Mouse (Mus musculus) kidney, adult 10 weeks (tissue): ENCODE measurements around the gene Lix1l. TPM values are rescaled to one million over a fixed set of nuclear protein-coding genes. Genes with fewer than 3 reads are reported as not detected.

Source experiments
- polyA plus RNA-seq: library from polyadenylated mRNA; stranded (reverse); fragments of 350-450 nt; fragmentation: Illumina TruSeq; extraction: RNeasy Lipid Tissue Mini Kit (QIAGEN cat#74804); gene quantifications from one replicate; pipeline ENCODE4 v1.2.3, GENCODE M21; 2014; ENCODE audit warnings: low read depth, low replicate concordance

Lix1l gene
- polyA plus RNA-seq, result 8.7 TPM

DNA sequence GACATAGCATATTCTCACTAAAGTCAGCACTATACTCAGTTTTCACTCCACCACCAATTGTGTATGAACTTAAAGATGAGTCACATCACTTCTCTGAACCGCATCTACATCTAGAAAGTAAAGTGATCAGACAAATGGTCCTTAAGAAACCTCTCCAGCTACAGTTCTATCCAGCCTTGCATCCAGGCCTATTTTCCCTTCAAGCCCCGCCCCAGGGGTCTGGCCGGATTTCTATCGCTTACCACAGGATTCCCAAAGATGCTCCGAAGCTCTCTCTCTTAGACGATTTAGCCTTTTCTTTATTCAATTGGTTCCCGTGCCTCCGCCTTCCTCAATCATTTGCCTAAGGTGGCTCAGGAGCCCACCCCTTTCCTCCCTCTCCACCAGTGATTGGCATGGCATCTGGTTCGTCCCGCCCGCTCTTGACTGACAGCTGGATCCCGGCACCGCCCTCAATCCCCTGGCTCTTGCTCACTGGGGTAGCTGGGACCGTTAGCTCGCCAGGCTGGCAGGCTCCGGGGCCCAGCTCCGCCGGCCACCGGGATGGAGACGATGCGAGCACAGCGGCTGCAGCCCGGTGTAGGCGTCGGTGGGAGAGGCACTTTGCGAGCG lies at the start of gene Lix1l:
Gene Lix1l, plus strand, starts transcription at position 511 of the 612 bp plus-strand sequence.

DNA sequence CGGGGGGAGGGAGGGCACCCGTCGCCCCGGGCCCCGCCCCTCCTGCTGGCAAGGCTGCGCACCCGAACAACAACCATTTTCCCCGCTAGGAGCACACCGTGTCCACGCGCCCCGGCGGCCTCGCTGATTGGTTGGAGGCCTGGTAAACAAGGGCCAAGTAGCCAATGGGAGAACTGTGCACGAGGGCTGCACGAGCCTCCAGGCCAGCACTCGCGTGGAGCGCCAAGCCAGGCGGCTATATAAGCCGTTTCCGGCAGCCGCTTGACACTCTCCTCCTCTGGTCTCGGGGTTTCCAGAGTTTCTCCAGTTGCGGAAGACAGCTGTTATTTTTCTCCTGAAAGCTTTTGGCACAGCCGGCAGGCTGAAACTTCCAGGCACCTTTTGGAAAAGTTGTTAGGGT lies 43.3 kb upstream of the Lix1l start, which contains the start of gene Txnip:
Gene Txnip, plus strand, starts transcription at position 264 of the 400 bp plus-strand sequence.

GRCm38 (mm10) chr3:96576690-96577541 lies 24.0 kb upstream of the Lix1l start, which contains the start of gene Gm16253:
Gm16253 (plus strand) TSS chr3:96576984.

DNA sequence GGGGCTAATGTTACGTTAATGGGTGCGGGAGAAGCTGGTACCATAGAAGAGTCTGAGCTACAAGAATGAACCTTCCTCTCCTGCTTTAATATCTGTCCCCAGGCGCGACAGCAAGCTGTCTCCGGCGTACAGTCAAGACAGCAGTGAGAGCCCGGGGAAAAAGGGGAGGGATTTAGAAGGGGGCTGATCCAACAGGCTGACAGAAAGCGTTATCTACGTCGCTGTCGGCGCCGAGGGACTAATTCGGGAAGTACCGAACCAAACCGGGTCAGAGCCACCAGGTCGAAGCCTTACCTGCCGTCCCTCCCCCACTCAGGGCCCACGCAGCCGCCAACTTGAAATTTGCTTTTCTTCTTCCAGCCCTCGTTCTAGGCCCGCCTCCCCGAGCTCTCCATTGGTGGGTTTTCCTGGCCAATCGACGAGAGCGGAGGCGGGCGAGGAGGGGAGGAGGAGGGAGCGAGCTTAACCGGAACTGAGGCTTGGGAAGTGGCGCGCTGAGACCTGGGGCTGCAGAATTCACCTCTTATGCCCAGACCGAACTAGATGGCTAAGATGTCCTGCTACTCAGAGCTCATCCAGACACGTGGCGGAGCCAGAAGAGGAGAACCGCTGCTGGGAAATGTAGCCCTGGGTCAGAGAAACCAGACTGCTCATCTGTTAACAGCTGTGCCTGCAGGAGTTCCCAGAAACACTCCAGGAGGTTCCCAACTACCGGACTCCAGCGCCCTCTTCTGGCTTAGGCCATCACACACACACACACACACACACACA lies 7.0 kb upstream of the Lix1l start, which contains the start of gene Polr3gl:
Gene Polr3gl, minus strand, starts transcription at position 392 of the 771 bp plus-strand sequence.

GRCm38 (mm10) chr3:96596228-96596707 lies 4.7 kb upstream of the Lix1l start, which contains the start of gene Ankrd34a:
Ankrd34a (plus strand) TSS chr3:96596636.

GRCm38 (mm10) chr3:96629729-96630600 lies 29.0 kb downstream of the Lix1l start, which contains the start of gene Rbm8a:
Rbm8a (plus strand) TSS chr3:96629933.

DNA sequence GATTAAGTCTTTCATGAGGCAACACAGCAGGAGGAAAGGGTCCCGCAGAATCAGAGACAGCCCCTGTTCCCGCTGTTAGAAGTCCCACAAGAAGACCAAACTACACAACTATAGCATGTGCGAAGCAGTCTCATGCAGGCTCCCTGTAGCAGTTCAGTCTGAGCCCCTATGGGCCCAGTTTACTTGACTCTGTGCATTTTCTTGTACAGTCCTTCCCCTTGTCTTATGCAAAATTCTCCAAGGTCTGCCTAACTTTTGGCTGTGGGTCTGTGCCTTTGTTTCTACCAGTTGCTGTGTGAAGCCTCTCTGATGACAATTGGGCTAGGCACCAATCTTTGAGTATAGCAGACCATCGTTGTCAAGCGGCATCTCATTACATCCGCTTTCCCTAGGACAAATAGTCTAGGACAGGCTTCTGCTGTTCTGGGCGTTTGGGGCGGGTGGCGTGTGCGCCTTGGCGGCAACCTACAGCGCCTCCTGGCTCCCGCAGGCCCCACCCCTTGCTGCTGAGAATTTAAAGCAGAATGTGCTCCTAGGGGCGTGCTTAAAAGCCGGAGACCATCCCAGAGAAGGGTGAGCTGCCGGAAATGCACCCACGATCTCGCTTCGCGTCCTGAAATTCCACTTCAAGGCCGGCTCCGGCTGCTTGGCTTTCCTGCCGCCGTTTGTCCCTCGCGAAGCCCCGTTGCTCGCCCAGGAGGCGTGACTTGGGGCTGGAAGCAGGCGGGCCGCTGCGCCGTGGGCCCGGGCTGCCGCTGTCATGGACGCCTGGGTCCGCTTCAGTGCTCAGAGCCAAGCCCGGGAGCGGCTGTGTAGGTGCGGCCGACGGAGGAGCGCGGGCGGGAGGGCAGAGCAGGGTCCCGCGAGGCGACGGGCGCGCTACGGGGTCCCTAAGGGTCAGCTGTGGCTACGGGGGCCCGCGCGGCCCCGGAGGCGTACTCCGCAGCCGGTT lies 34.3 kb downstream of the Lix1l start, which contains the start of the genes Pex11b and Gm42957:
Gene Pex11b, plus strand, starts transcription at position 449 of the 952 bp plus-strand sequence.
Gene Gm42957, plus strand, starts transcription at position 547 of the 952 bp plus-strand sequence.

DNA sequence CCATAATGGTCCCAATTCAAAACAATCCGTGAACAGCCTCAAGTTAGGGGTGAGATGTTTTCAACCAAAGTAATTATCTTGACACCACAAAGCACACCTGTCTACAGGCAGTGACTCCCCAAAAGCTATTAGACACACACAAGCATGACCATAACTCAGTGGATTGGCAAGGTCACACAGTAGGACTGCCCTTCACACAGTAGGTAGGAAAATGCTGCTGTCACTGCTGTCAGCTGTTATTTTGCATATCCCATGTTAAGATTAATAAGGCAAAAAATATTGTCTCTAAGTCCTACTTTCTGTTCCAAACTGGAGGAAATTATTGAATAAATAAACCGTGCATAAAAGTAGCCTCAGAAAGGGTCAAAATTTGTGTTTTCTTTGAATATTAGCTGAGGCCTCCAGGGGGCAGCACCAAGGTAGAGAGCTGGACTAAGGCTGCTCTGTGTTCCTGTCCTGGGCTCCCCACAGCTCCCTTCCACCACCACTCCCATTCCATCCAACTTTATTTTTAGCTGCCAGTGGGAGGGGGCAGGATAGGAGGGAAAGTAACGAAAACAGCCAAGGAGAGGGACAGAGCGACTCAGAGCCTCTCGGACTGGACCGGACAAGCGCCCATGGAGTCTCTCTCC lies 44.2 kb downstream of the Lix1l start, which contains the start of gene Itga10:
Gene Itga10, plus strand, starts transcription at position 567 of the 632 bp plus-strand sequence.

GRCm38 (mm10) chr3:96669727-96670468 lies 68.9 kb downstream of the Lix1l start, which contains the start of gene Ankrd35:
Ankrd35 (plus strand) TSS chr3:96670131.

Other genes with a start within 250 kb of the Lix1l start
- not detected for gene BC107364, start 148.8 kb upstream of the Lix1l start, polyA plus RNA-seq
- gene Hfe2, start 76.0 kb upstream of the Lix1l start, polyA plus RNA-seq, result not detected
- gene Txnip, start 43.2 kb upstream of the Lix1l start, polyA plus RNA-seq, result 292 TPM
- gene Gm16253, start 24.2 kb upstream of the Lix1l start, polyA plus RNA-seq, result not detected
- 45.2 TPM for gene Polr3gl, start 7.0 kb upstream of the Lix1l start, polyA plus RNA-seq
- not detected for gene Ankrd34a, start 4.5 kb upstream of the Lix1l start, polyA plus RNA-seq
- gene Rbm8a, start 28.8 kb downstream of the Lix1l start, polyA plus RNA-seq, result 27.9 TPM
- gene Pex11b, start 34.2 kb downstream of the Lix1l start, polyA plus RNA-seq, result 18.2 TPM
- gene Gm42957, start 34.3 kb downstream of the Lix1l start, polyA plus RNA-seq, result not detected
- gene Itga10, start 44.4 kb downstream of the Lix1l start, polyA plus RNA-seq, result 0.16 TPM
- gene Ankrd35, start 69.0 kb downstream of the Lix1l start, polyA plus RNA-seq, result not detected
- 2.7 TPM for gene Pias3, start 95.2 kb downstream of the Lix1l start, polyA plus RNA-seq
- gene Nudt17, start 107.4 kb downstream of the Lix1l start, polyA plus RNA-seq, result not detected
- 15.2 TPM for gene Polr3c, start 126.5 kb downstream of the Lix1l start, polyA plus RNA-seq
- 108 TPM for gene Rnf115, start 126.5 kb downstream of the Lix1l start, polyA plus RNA-seq
- gene Pdzk1, start 228.1 kb downstream of the Lix1l start, polyA plus RNA-seq, result 451 TPM
- not detected for gene Cd160, start 228.2 kb downstream of the Lix1l start, polyA plus RNA-seq